Mouse (Mus musculus): ENCODE measurements at regions not wholly inside any gene's neighbourhood (a gene's known extent, or its start where the extent isn't known, plus 50 kb on each side); places are given as distances from the start of the nearest gene placed in this dataset.

DNA sequence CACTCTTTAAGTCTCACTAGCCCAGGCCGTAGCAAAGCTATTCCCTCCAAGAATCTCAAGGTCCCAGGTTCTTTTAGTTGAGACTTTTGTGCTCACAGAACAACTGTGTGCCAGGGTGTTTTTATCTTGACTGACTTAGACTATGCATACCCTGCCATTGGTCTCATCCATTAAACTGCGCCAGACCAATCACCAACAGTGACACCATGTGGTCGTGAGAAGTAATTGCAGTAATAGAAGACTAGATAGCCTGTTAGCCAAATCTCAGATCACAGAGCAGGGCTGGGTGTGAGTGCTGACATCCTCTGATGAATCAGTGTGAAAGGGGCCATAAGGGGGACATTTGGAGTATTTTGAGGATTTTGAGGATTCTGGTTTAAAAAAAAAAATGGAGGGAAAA lies 127.8 kb upstream of the Rpl38 start:
- no peak overlapping the region for H3K27ac ChIP-seq (ENCODE audit: low read depth, low read length)
- WGBS (ENCODE audit: insufficient replicate concordance) = 64% methylated on average over 3 of the region's 3 CpGs

GRCm38 (mm10) chr11:114536616-114537493 lies 131.5 kb upstream of the Rpl38 start:
- no peaks in the 10 kb centered on the region; the same call in 1 of the 2 replicates for H3K4me1 ChIP-seq (ENCODE audit: control insufficient read depth, insufficient read depth, low read length)
- H3K9ac ChIP-seq (ENCODE audit: low read depth, low read length) = no peak overlapping the region
- ATAC-seq (replicated peaks; ENCODE audit: insufficient number of reproducible peaks, low FRiP score, low TSS enrichment) = no peak
- WGBS (ENCODE audit: insufficient replicate concordance) = 17% methylated on average over 13 of the region's 13 CpGs
- no peaks in the 10 kb centered on the region for H3K36me3 ChIP-seq (ENCODE audit: control insufficient read depth, insufficient read depth, low read length)
- H3K4me3 ChIP-seq (ENCODE audit: low read depth, low read length) = no peak overlapping the region
- no peak overlapping the region for H3K27ac ChIP-seq (ENCODE audit: low read depth, low read length)
- peaks cover 3% of the 10 kb centered on the region; the same call in 1 of the 2 replicates for H3K9me3 ChIP-seq (replicated peaks; ENCODE audit: control insufficient read depth, low read length)
- no peak overlapping the region for H3K4me2 ChIP-seq
- no peaks in the 10 kb centered on the region for H3K27me3 ChIP-seq (ENCODE audit: control insufficient read depth, insufficient read depth, low read length)

More for the DNA sequence above, 127.8 kb upstream of the Rpl38 start:
- Histone ChIP-seq H3K4me1 (ENCODE audit: control insufficient read depth, insufficient read depth, low read length) (peaks cover 5% of the 10 kb centered on the region; the same call in 1 of the 2 replicates), H3K9ac (ENCODE audit: low read depth, low read length) (no peak overlapping the region), H3K4me2 (no peak overlapping the region), H3K36me3 (ENCODE audit: control insufficient read depth, insufficient read depth, low read length) (no peaks in the 10 kb centered on the region), H3K4me3 (ENCODE audit: low read depth, low read length) (no peak overlapping the region), H3K27me3 (ENCODE audit: control insufficient read depth, insufficient read depth, low read length) (no peaks in the 10 kb centered on the region), H3K9me3 (replicated peaks; ENCODE audit: control insufficient read depth, low read length) (peaks cover 3% of the 10 kb centered on the region; the same call in 1 of the 2 replicates)
- no peak for ATAC-seq (replicated peaks; ENCODE audit: insufficient number of reproducible peaks, low FRiP score, low TSS enrichment)

GRCm38 (mm10) chr11:114535900-114536299 lies 132.4 kb upstream of the Rpl38 start:
- Histone ChIP-seq H3K4me1 (ENCODE audit: control insufficient read depth, insufficient read depth, low read length) (no peaks in the 10 kb centered on the region), H3K4me2 (no peak overlapping the region), H3K27me3 (ENCODE audit: control insufficient read depth, insufficient read depth, low read length) (no peaks in the 10 kb centered on the region), H3K9me3 (replicated peaks; ENCODE audit: control insufficient read depth, low read length) (peaks cover 3% of the 10 kb centered on the region; the same call in 1 of the 2 replicates), H3K27ac (ENCODE audit: low read depth, low read length) (no peak overlapping the region), H3K36me3 (ENCODE audit: control insufficient read depth, insufficient read depth, low read length) (no peaks in the 10 kb centered on the region), H3K4me3 (ENCODE audit: low read depth, low read length) (no peak overlapping the region), H3K9ac (ENCODE audit: low read depth, low read length) (no peak overlapping the region)
- no peak for ATAC-seq (replicated peaks; ENCODE audit: insufficient number of reproducible peaks, low FRiP score, low TSS enrichment)
- WGBS (ENCODE audit: insufficient replicate concordance) = 83% methylated on average over 9 of the region's 9 CpGs

DNA sequence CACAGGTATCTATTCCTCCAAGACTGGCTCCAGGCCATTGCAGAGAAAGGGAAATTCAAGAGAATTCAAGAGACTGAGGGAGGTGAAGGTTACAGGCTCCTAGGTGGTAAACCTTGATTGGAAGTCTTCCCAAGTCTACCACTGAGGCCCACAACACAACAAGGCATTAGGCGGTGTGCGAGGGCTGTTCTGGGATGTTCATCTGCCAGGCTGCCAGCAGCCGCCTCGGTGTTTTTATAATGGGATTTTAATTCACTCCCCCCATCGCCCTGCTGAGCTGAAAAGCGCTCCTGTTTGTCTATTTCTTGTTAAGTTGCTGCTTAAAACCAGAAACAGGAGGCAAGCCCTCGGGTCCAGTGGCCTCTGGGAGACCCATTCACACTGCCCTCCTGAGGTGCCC lies 133.9 kb upstream of the Rpl38 start:
- H3K4me2 ChIP-seq = no peak overlapping the region
- no peak overlapping the region for H3K9ac ChIP-seq (ENCODE audit: low read depth, low read length)
- H3K4me1 ChIP-seq (ENCODE audit: control insufficient read depth, insufficient read depth, low read length) = no peaks in the 10 kb centered on the region
- no peaks in the 10 kb centered on the region for H3K36me3 ChIP-seq (ENCODE audit: control insufficient read depth, insufficient read depth, low read length)
- H3K27me3 ChIP-seq (ENCODE audit: control insufficient read depth, insufficient read depth, low read length) = no peaks in the 10 kb centered on the region
- no peak overlapping the region for H3K27ac ChIP-seq (ENCODE audit: low read depth, low read length)
- 64% methylated on average over 7 of the region's 7 CpGs for WGBS (ENCODE audit: insufficient replicate concordance)
- no peak overlapping the region for H3K4me3 ChIP-seq (ENCODE audit: low read depth, low read length)
- no peaks in the 10 kb centered on the region for H3K9me3 ChIP-seq (replicated peaks; ENCODE audit: control insufficient read depth, low read length)
- ATAC-seq (replicated peaks; ENCODE audit: insufficient number of reproducible peaks, low FRiP score, low TSS enrichment) = no peak

- no peaks in the 10 kb centered on the region for H3K9me3 ChIP-seq (replicated peaks; ENCODE audit: control insufficient read depth, low read length)
- no peak for ATAC-seq (replicated peaks; ENCODE audit: insufficient number of reproducible peaks, low FRiP score, low TSS enrichment)
- H3K36me3 ChIP-seq (ENCODE audit: control insufficient read depth, insufficient read depth, low read length) = no peaks in the 10 kb centered on the region
- H3K4me2 ChIP-seq = no peak overlapping the region
- no peak overlapping the region for H3K9ac ChIP-seq (ENCODE audit: low read depth, low read length)
- no peaks in the 10 kb centered on the region; the same call in 1 of the 2 replicates for H3K4me1 ChIP-seq (ENCODE audit: control insufficient read depth, insufficient read depth, low read length)
- H3K27ac ChIP-seq (ENCODE audit: low read depth, low read length) = no peak overlapping the region
- no peak overlapping the region for H3K4me3 ChIP-seq (ENCODE audit: low read depth, low read length)
- WGBS (ENCODE audit: insufficient replicate concordance) = 46% methylated on average over 4 of the region's 4 CpGs
- H3K27me3 ChIP-seq (ENCODE audit: control insufficient read depth, insufficient read depth, low read length) = no peaks in the 10 kb centered on the region
Measured at GRCm38 (mm10) chr11:114531241-114531765, 137.0 kb upstream of the Rpl38 start.

DNA sequence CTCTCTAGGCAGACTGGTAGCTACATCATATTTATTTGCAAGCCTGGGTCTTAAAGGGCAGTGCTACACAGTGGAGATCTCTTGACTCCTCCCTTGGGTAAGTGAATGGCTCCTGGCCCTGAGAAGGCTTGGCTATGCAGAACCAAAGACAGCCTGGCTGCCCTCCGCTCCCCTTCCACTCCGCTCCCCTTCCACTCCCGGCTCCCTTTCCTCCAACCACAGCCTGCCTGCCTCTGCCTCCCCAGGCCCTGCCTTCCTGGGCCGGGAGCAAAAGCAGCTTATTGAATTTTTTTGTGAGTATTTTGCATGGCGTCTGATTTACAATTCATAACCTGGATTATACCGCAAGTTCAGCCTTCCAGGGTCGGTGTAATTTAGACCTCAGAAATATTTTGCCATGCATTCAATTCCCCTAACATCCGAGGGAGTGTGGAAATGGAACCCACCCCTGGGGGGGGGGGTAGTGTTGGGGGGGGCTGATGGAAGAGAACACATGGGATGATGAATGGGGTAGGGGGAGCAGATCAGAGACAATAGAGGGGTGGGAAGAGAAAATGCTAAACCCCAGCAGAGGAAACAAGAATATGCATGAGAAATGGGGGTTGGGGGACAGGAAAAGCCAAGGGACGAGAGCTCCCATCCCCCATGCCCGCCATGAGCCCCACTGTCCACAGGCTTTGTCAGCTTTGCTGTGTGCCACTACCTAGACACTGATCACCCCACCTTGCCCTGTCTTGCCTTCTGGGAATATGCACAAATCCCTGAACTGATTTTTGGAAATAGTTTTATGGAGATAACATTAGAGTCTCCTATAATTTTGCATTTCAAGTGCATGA lies 139.2 kb upstream of the Rpl38 start:
- H3K27me3 ChIP-seq (ENCODE audit: control insufficient read depth, insufficient read depth, low read length) = no peaks in the 10 kb centered on the region
- H3K4me2 ChIP-seq = no peak overlapping the region
- H3K9ac ChIP-seq (ENCODE audit: low read depth, low read length) = no peak overlapping the region
- no peaks in the 10 kb centered on the region for H3K36me3 ChIP-seq (ENCODE audit: control insufficient read depth, insufficient read depth, low read length)
- 47% methylated on average over 10 of the region's 10 CpGs for WGBS (ENCODE audit: insufficient replicate concordance)
- H3K4me1 ChIP-seq (ENCODE audit: control insufficient read depth, insufficient read depth, low read length) = peaks cover 3% of the 10 kb centered on the region; the same call in 1 of the 2 replicates
- H3K9me3 ChIP-seq (replicated peaks; ENCODE audit: control insufficient read depth, low read length) = no peaks in the 10 kb centered on the region
- ATAC-seq (replicated peaks; ENCODE audit: insufficient number of reproducible peaks, low FRiP score, low TSS enrichment) = no peak
- H3K27ac ChIP-seq (ENCODE audit: low read depth, low read length) = no peak overlapping the region
- no peak overlapping the region for H3K4me3 ChIP-seq (ENCODE audit: low read depth, low read length)

DNA sequence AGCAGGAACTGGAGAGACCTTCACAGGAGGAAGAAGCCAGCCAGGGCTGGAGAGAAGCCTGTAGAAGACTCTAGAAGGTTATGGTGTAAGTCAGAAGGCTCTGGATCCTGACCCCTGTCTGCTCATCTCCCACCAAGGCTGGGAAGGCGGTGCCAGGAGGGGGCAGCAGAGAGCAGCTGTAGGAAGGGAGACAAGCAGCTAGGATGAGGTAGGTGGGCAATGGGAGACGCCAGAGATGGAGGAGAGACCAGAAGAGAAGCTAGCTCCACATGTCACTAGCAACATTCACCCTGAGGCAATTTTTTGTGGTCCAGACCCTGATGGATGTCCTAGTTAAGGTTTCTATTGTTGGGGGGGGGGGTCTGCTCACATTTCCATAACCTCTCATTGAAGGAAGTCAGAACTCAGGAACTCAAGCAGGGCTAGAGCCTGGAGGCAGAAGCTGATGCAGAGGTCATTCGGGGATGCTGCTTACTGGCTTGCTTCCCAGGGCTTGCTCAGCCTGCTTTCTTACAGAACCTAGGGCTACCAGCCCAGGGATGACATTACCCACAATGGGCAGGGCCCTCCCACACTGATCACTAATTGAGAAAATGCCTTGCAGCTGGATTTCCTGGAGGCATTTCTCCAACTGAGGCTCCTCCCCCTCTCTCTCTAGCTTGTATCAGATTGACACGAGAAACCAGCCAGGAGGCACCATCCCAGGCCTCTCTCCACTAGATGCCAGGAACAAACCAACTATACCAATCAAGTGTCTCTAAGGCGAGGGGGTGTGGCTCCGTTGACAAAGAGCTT lies 144.7 kb upstream of the Rpl38 start:
- no peak for ATAC-seq (replicated peaks; ENCODE audit: insufficient number of reproducible peaks, low FRiP score, low TSS enrichment)
- Histone ChIP-seq H3K36me3 (ENCODE audit: control insufficient read depth, insufficient read depth, low read length) (no peaks in the 10 kb centered on the region), H3K4me3 (ENCODE audit: low read depth, low read length) (no peak overlapping the region), H3K27ac (ENCODE audit: low read depth, low read length) (no peak overlapping the region), H3K9me3 (replicated peaks; ENCODE audit: control insufficient read depth, low read length) (no peaks in the 10 kb centered on the region), H3K27me3 (ENCODE audit: control insufficient read depth, insufficient read depth, low read length) (no peaks in the 10 kb centered on the region), H3K4me2 (no peak overlapping the region), H3K4me1 (ENCODE audit: control insufficient read depth, insufficient read depth, low read length) (peaks cover 3% of the 10 kb centered on the region; the same call in 1 of the 2 replicates), H3K9ac (ENCODE audit: low read depth, low read length) (no peak overlapping the region)
- WGBS (ENCODE audit: insufficient replicate concordance) = 45% methylated on average over 6 of the region's 6 CpGs

- H3K27ac ChIP-seq (ENCODE audit: low read depth, low read length) = no peak overlapping the region
- H3K4me2 ChIP-seq = no peak overlapping the region
- no peak overlapping the region for H3K4me3 ChIP-seq (ENCODE audit: low read depth, low read length)
- peaks cover 12% of the 10 kb centered on the region for H3K27me3 ChIP-seq (ENCODE audit: control insufficient read depth, insufficient read depth, low read length)
- H3K9ac ChIP-seq (ENCODE audit: low read depth, low read length) = no peak overlapping the region
- H3K36me3 ChIP-seq (ENCODE audit: control insufficient read depth, insufficient read depth, low read length) = no peaks in the 10 kb centered on the region
- no peak for ATAC-seq (replicated peaks; ENCODE audit: insufficient number of reproducible peaks, low FRiP score, low TSS enrichment)
- H3K9me3 ChIP-seq (replicated peaks; ENCODE audit: control insufficient read depth, low read length) = no peaks in the 10 kb centered on the region
- H3K4me1 ChIP-seq (ENCODE audit: control insufficient read depth, insufficient read depth, low read length) = no peaks in the 10 kb centered on the region
- WGBS (ENCODE audit: insufficient replicate concordance) = 43% methylated on average over 4 of the region's 4 CpGs
Measured at GRCm38 (mm10) chr11:114515278-114515677, 153.0 kb upstream of the Rpl38 start.
